Mouse (Mus musculus) C2C12 (cell line): ENCODE results near the gene Cmss1.

Experiments
- CTCF ChIP-seq: IDR thresholded peaks from one replicate; pipeline ENCODE4 v1.5.1; 2011; ENCODE audit not compliant: control insufficient read depth, insufficient read depth, insufficient read length
- MAX ChIP-seq: IDR thresholded peaks from one replicate; pipeline ENCODE4 v1.6.1; 2011; ENCODE audit warnings: mild to moderate bottlenecking, control low read depth
- MYOD1 ChIP-seq: IDR thresholded peaks from one replicate; pipeline ENCODE4 v1.6.1; 2011; ENCODE audit warnings: low read depth; ENCODE audit not compliant: control insufficient read depth, insufficient read length
- MYOG ChIP-seq: IDR thresholded peaks from one replicate; pipeline ENCODE4 v1.6.1; 2011; ENCODE audit not compliant: control insufficient read depth, insufficient read length; ENCODE audit errors: extremely low read depth
- USF1 ChIP-seq: IDR thresholded peaks from one replicate; pipeline ENCODE4 v1.6.1; 2011; ENCODE audit warnings: low read depth, mild to moderate bottlenecking, control low read depth, moderate library complexity

GRCm38 (mm10) chr16:57403825-57404224 is 202.8 kb downstream of the Cmss1 start:
- TF ChIP-seq CTCF (no peak), MYOD1 (no peak), USF1 (no peak), MAX (no peak), MYOG (no peak)
